Mouse (Mus musculus): ENCODE measurements around the gene Armc2. TPM values are rescaled to one million over a fixed set of nuclear protein-coding genes. Genes with fewer than 3 reads are reported as not detected.

Gene Armc2
- polyA plus RNA-seq, 1 experiment from 2014 or later: 3.8 TPM

GRCm38 (mm10) chr10:41991364-41992058 is 26.7 kb downstream of the Armc2 start:
- ATAC-seq (ENCODE audit: insufficient number of reproducible peaks, low FRiP score, low TSS enrichment, low read depth): no peak
- Histone ChIP-seq H3K9ac (no peak overlapping the region), H3K36me3 (no peaks in the 10 kb centered on the region), H3K4me3 (no peak overlapping the region), H3K27ac (no peak overlapping the region), H3K27me3 (no peaks in the 10 kb centered on the region), H3K4me2 (no peak overlapping the region), H3K9me3 (no peaks in the 10 kb centered on the region), H3K4me1 (peaks cover 8% of the 10 kb centered on the region)
- WGBS: 39% methylated on average over 14 of the region's 14 CpGs

GRCm38 (mm10) chr10:41990896-41991295 is 27.3 kb downstream of the Armc2 start:
- no peaks in the 10 kb centered on the region for H3K36me3 ChIP-seq
- 30% methylated on average over 13 of the region's 13 CpGs for WGBS
- H3K4me2 ChIP-seq: no peak overlapping the region
- no peak overlapping the region for H3K27ac ChIP-seq
- no peak overlapping the region for H3K9ac ChIP-seq
- H3K4me3 ChIP-seq: no peak overlapping the region
- no peaks in the 10 kb centered on the region for H3K9me3 ChIP-seq
- no peak for ATAC-seq (ENCODE audit: insufficient number of reproducible peaks, low FRiP score, low TSS enrichment, low read depth)
- no peaks in the 10 kb centered on the region for H3K27me3 ChIP-seq
- H3K4me1 ChIP-seq: peaks cover 8% of the 10 kb centered on the region

- peaks cover 8% of the 10 kb centered on the region for H3K4me1 ChIP-seq
- 88% methylated on average over 3 of the region's 3 CpGs for WGBS
- no peak overlapping the region for H3K4me3 ChIP-seq
- H3K9me3 ChIP-seq: no peaks in the 10 kb centered on the region
- H3K27me3 ChIP-seq: no peaks in the 10 kb centered on the region
- H3K36me3 ChIP-seq: no peaks in the 10 kb centered on the region
- no peak overlapping the region for H3K9ac ChIP-seq
- ATAC-seq (ENCODE audit: insufficient number of reproducible peaks, low FRiP score, low TSS enrichment, low read depth): no peak
- H3K4me2 ChIP-seq: no peak overlapping the region
- H3K27ac ChIP-seq: no peak overlapping the region
Observed at GRCm38 (mm10) chr10:41988930-41989329, 29.3 kb downstream of the Armc2 start.

GRCm38 (mm10) chr10:41986126-41986525 is 32.1 kb downstream of the Armc2 start:
- no peak overlapping the region for H3K4me2 ChIP-seq
- no peaks in the 10 kb centered on the region for H3K27me3 ChIP-seq
- peaks cover 9% of the 10 kb centered on the region; the same call in 1 of the 2 replicates for H3K4me1 ChIP-seq
- H3K27ac ChIP-seq: no peak overlapping the region
- ATAC-seq (ENCODE audit: insufficient number of reproducible peaks, low FRiP score, low TSS enrichment, low read depth): no peak
- no peaks in the 10 kb centered on the region for H3K9me3 ChIP-seq
- no peak overlapping the region for H3K9ac ChIP-seq
- no peaks in the 10 kb centered on the region for H3K36me3 ChIP-seq
- no peak overlapping the region for H3K4me3 ChIP-seq
- 84% methylated on average over 8 of the region's 8 CpGs for WGBS

- H3K27ac ChIP-seq: no peak overlapping the region
- no peaks in the 10 kb centered on the region for H3K27me3 ChIP-seq
- ATAC-seq (ENCODE audit: insufficient number of reproducible peaks, low FRiP score, low TSS enrichment, low read depth): no peak
- H3K9ac ChIP-seq: no peak overlapping the region
- H3K36me3 ChIP-seq: no peaks in the 10 kb centered on the region
- WGBS: 85% methylated on average over 6 of the region's 6 CpGs
- no peak overlapping the region for H3K4me3 ChIP-seq
- H3K4me1 ChIP-seq: peaks cover 8% of the 10 kb centered on the region; the same call in 1 of the 2 replicates
- no peak overlapping the region for H3K4me2 ChIP-seq
- H3K9me3 ChIP-seq: no peaks in the 10 kb centered on the region
Observed at GRCm38 (mm10) chr10:41984221-41984620, 34.0 kb downstream of the Armc2 start.

- Histone ChIP-seq H3K4me2 (no peak overlapping the region), H3K36me3 (no peaks in the 10 kb centered on the region), H3K9me3 (no peaks in the 10 kb centered on the region), H3K9ac (no peak overlapping the region), H3K4me3 (no peak overlapping the region), H3K27me3 (no peaks in the 10 kb centered on the region), H3K27ac (no peak overlapping the region), H3K4me1 (peaks cover 8% of the 10 kb centered on the region; the same call in 1 of the 2 replicates)
- whole genome bisulfite sequencing: 58% methylated on average over 7 of the region's 7 CpGs
- ATAC-seq (ENCODE audit: insufficient number of reproducible peaks, low FRiP score, low TSS enrichment, low read depth): no peak
Observed at GRCm38 (mm10) chr10:41982821-41983220, 35.4 kb downstream of the Armc2 start.

GRCm38 (mm10) chr10:41980772-41981383 is 37.4 kb downstream of the Armc2 start:
- no peak for ATAC-seq (ENCODE audit: insufficient number of reproducible peaks, low FRiP score, low TSS enrichment, low read depth)
- WGBS: 24% methylated on average over 6 of the region's 6 CpGs
- Histone ChIP-seq H3K9ac (no peak overlapping the region), H3K36me3 (no peaks in the 10 kb centered on the region), H3K4me1 (peaks cover 8% of the 10 kb centered on the region; the same call in 1 of the 2 replicates), H3K27ac (no peak overlapping the region), H3K4me3 (no peak overlapping the region), H3K9me3 (no peaks in the 10 kb centered on the region), H3K27me3 (no peaks in the 10 kb centered on the region), H3K4me2 (no peak overlapping the region)

GRCm38 (mm10) chr10:41978403-41979234 is 39.6 kb downstream of the Armc2 start:
- 79% methylated on average over 7 of the region's 7 CpGs for WGBS
- Histone ChIP-seq H3K9ac (no peak overlapping the region), H3K36me3 (no peaks in the 10 kb centered on the region), H3K27me3 (no peaks in the 10 kb centered on the region), H3K4me1 (peaks cover 8% of the 10 kb centered on the region; the same call in 1 of the 2 replicates), H3K9me3 (no peaks in the 10 kb centered on the region), H3K27ac (no peak overlapping the region), H3K4me3 (no peak overlapping the region), H3K4me2 (no peak overlapping the region)
- ATAC-seq (ENCODE audit: insufficient number of reproducible peaks, low FRiP score, low TSS enrichment, low read depth): no peak

- no peak overlapping the region for H3K4me2 ChIP-seq
- H3K36me3 ChIP-seq: no peaks in the 10 kb centered on the region
- no peak overlapping the region for H3K4me3 ChIP-seq
- no peaks in the 10 kb centered on the region for H3K9me3 ChIP-seq
- whole genome bisulfite sequencing: 77% methylated on average over 9 of the region's 9 CpGs
- no peaks in the 10 kb centered on the region for H3K27me3 ChIP-seq
- ATAC-seq (ENCODE audit: insufficient number of reproducible peaks, low FRiP score, low TSS enrichment, low read depth): no peak
- H3K4me1 ChIP-seq: no peaks in the 10 kb centered on the region
- H3K9ac ChIP-seq: no peak overlapping the region
- H3K27ac ChIP-seq: no peak overlapping the region
Observed at GRCm38 (mm10) chr10:41972676-41973075, 45.6 kb downstream of the Armc2 start.

- no peak overlapping the region for H3K4me3 ChIP-seq
- WGBS: 68% methylated on average over 11 of the region's 11 CpGs
- no peaks in the 10 kb centered on the region for H3K9me3 ChIP-seq
- no peak overlapping the region for H3K27ac ChIP-seq
- no peaks in the 10 kb centered on the region for H3K36me3 ChIP-seq
- H3K27me3 ChIP-seq: no peaks in the 10 kb centered on the region
- no peak overlapping the region for H3K9ac ChIP-seq
- ATAC-seq (ENCODE audit: insufficient number of reproducible peaks, low FRiP score, low TSS enrichment, low read depth): no peak
- H3K4me2 ChIP-seq: no peak overlapping the region
- H3K4me1 ChIP-seq: no peaks in the 10 kb centered on the region
Observed at GRCm38 (mm10) chr10:41967915-41968635, 50.2 kb downstream of the Armc2 start.

GRCm38 (mm10) chr10:41962725-41963124 is 55.5 kb downstream of the Armc2 start:
- Histone ChIP-seq H3K9ac (no peak overlapping the region), H3K36me3 (no peaks in the 10 kb centered on the region), H3K27ac (no peak overlapping the region), H3K9me3 (no peaks in the 10 kb centered on the region), H3K4me3 (no peak overlapping the region), H3K4me2 (no peak overlapping the region), H3K4me1 (no peaks in the 10 kb centered on the region), H3K27me3 (no peaks in the 10 kb centered on the region)
- 58% methylated on average over 4 of the region's 4 CpGs for WGBS
- ATAC-seq (ENCODE audit: insufficient number of reproducible peaks, low FRiP score, low TSS enrichment, low read depth): no peak

All from limb, embryonic 15.5 days (tissue).